Mouse (Mus musculus) midbrain, embryonic 11.5 days (tissue): Measurements from ENCODE around the gene Cnnm2. TPM values are rescaled to one million over a fixed set of nuclear protein-coding genes. Genes with fewer than 3 reads are reported as not detected.

Experiments
- ATAC-seq: fragments of 200-750 bp; cut with Nextera tagmentation; 2 replicates; pipeline ENCODE4 v1.8.0; 2017; ENCODE audit warnings: moderate TSS enrichment, moderate library complexity; ENCODE audit not compliant: low FRiP score
- DNase-seq: peaks from one replicate; pipeline ENCODE4 v3.0.0; 2015; ENCODE audit warnings: low spot score; ENCODE audit errors: missing footprints
- H3K27ac ChIP-seq: fragments of 300-500 bp; sonication (generic); 2 replicates; pipeline ENCODE4 v1.5.1; 2014; ENCODE audit warnings: low read depth, low read length
- H3K27me3 ChIP-seq: fragments of 300-500 bp; sonication (generic); 2 replicates; pipeline ENCODE4 v1.6.1; 2014; ENCODE audit warnings: mild to moderate bottlenecking, low read length, moderate library complexity, mixed read lengths; ENCODE audit not compliant: control insufficient read depth, insufficient read depth
- H3K36me3 ChIP-seq: fragments of 300-500 bp; sonication (generic); 2 replicates; pipeline ENCODE4 v1.6.1; 2014; ENCODE audit warnings: mild to moderate bottlenecking, low read length, moderate library complexity, mixed read lengths; ENCODE audit not compliant: control insufficient read depth, insufficient read depth
- H3K4me1 ChIP-seq: fragments of 300-500 bp; sonication (generic); 2 replicates; pipeline ENCODE4 v1.6.1; 2014; ENCODE audit warnings: low read length; ENCODE audit not compliant: control insufficient read depth, insufficient read depth
- H3K4me2 ChIP-seq: fragments of 300-500 bp; sonication (generic); 2 replicates; pipeline ENCODE4 v1.6.1; 2014; ENCODE audit warnings: mild to moderate bottlenecking, moderate library complexity
- H3K4me3 ChIP-seq: fragments of 300-500 bp; sonication (generic); 2 replicates; pipeline ENCODE4 v1.5.1; 2014; ENCODE audit warnings: low read depth, low read length
- H3K9ac ChIP-seq: fragments of 300-500 bp; sonication (generic); 2 replicates; pipeline ENCODE4 v1.6.1; 2014; ENCODE audit warnings: low read length
- H3K9me3 ChIP-seq: fragments of 300-500 bp; sonication (generic); 2 replicates; pipeline ENCODE4 v1.6.1; 2016; ENCODE audit warnings: low read length; ENCODE audit not compliant: control insufficient read depth
- WGBS: fragments of 180-500 bp; shearing (Covaris S2); extraction: QIAGEN DNeasy Blood & Tissue Kit; methylation state at CpG from one replicate; pipeline ENCODE4 v1.1.7; 2014; 5-methylcytosine and 5-hydroxymethylcytosine counted together
- polyA plus RNA-seq: library from polyadenylated mRNA; unstranded; fragments of >200 nt; fragmentation: Nextera tagmentation; extraction: Ambion mirVana; gene quantifications from 2 replicates; pipeline ENCODE4 v1.2.1, GENCODE M21; 2014

The Cnnm2 gene
- polyA plus RNA-seq, 1 experiment from 2014 or later: 4.5 TPM

- no peak overlapping the region for H3K4me2 ChIP-seq
- no peaks in the 10 kb centered on the region for H3K36me3 ChIP-seq
- no peak for ATAC-seq
- H3K4me3 ChIP-seq: no peak overlapping the region
- no peak for DNase-seq
- H3K27me3 ChIP-seq: no peaks in the 10 kb centered on the region
- 67% methylated on average over 9 of the region's 9 CpGs for WGBS
- H3K9ac ChIP-seq: no peak overlapping the region
- H3K27ac ChIP-seq: no peak overlapping the region
- H3K9me3 ChIP-seq: no peaks in the 10 kb centered on the region
- H3K4me1 ChIP-seq: peaks cover 11% of the 10 kb centered on the region
Observed at GRCm38 (mm10) chr19:46857277-46857989, 96.0 kb downstream of the Cnnm2 start.

- Histone ChIP-seq H3K9me3 (no peaks in the 10 kb centered on the region), H3K27ac (no peak overlapping the region), H3K4me3 (no peak overlapping the region), H3K9ac (no peak overlapping the region), H3K36me3 (no peaks in the 10 kb centered on the region), H3K4me2 (no peak overlapping the region), H3K27me3 (no peaks in the 10 kb centered on the region), H3K4me1 (peaks cover 11% of the 10 kb centered on the region)
- DNase-seq (no peak), ATAC-seq (no peak)
- 87% methylated on average over 7 of the region's 7 CpGs for WGBS
Observed at GRCm38 (mm10) chr19:46858200-46858599, 96.8 kb downstream of the Cnnm2 start.

DNA sequence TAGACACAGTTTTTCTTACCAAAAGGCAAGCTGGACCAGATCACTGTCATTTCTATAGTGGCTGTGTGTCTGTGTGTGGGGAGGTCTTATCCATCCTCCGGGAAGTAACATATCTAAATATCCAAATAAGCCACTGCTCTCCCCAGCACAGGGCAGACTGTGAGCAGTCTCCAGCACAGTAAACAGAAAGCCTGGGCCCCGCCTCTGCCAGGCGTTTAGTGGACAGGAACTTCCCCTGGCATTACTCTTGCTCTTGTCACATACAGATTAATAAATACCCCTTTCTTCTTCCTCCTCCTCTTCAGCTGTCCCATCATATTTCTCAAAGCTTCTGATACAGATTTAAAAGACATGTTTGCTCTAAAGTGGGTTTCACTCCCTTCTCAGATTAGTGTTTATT, 101.2 kb downstream of the Cnnm2 start:
- Histone ChIP-seq H3K4me3 (no peak overlapping the region), H3K4me2 (no peak overlapping the region), H3K27ac (no peak overlapping the region), H3K4me1 (no peaks in the 10 kb centered on the region), H3K9me3 (no peaks in the 10 kb centered on the region), H3K9ac (no peak overlapping the region), H3K27me3 (no peaks in the 10 kb centered on the region), H3K36me3 (no peaks in the 10 kb centered on the region)
- ATAC-seq (no peak), DNase-seq (no peak)
- 63% methylated on average over 3 of the region's 3 CpGs for WGBS

DNA sequence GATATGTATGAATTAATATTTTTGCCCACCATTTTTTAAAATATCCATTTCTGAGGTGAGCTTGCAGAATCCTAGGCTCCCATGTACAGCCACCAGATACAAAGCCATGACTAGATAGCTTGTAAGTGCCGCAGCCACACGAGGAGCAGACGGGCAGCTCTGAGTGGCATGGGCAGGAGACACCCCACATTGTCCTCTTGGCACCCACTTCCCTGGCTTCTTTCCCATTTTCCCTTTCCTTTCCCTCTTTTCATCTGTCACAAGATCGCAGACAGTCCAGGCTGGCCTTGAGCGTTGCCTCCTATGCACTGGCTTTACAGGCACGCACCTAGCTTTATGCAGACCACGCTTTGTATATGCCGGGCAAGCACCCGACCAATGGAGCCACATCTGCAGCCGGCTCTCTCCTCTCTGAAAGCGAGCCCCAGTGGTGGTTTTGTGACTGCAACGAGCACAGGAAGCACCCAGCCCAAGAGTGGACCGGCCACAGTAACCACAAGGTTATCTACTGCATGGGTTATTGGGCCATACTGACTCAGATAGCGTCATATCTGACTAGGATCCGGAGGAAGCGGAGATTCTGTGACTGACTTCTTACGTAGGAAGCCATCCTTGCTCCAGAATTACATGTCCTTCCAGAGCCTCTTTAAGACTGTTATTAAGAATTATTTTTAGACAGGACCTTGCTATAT, 102.0 kb downstream of the Cnnm2 start:
- H3K4me2 ChIP-seq: no peak overlapping the region
- H3K4me1 ChIP-seq: no peaks in the 10 kb centered on the region
- no peak overlapping the region for H3K9ac ChIP-seq
- no peaks in the 10 kb centered on the region for H3K36me3 ChIP-seq
- H3K4me3 ChIP-seq: no peak overlapping the region
- H3K27ac ChIP-seq: no peak overlapping the region
- no peaks in the 10 kb centered on the region for H3K9me3 ChIP-seq
- H3K27me3 ChIP-seq: no peaks in the 10 kb centered on the region
- WGBS: 86% methylated on average over 17 of the region's 17 CpGs
- ATAC-seq: no peak
- DNase-seq: no peak

DNA sequence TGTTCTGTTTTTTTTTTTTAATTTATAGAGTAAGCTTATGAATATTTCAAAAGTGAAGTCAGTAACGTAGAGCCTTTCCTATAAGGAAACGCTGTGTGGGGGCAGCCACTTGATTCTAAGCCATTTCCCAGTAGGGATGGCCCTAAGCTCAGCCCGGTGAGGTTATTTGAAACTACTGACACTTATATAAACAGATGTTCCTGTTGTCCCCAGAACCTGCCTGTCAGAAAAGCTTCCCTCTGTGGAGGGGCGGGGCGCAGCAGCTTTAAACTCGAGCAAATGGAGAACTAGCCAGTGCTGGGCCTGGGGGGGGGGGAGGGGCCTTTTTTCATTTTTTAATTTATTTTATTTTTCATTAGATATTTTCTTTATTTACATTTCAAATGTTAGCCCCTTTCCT, 102.7 kb downstream of the Cnnm2 start:
- no peak overlapping the region for H3K4me2 ChIP-seq
- DNase-seq (no peak), ATAC-seq (no peak)
- no peaks in the 10 kb centered on the region for H3K27me3 ChIP-seq
- H3K27ac ChIP-seq: no peak overlapping the region
- no peaks in the 10 kb centered on the region for H3K36me3 ChIP-seq
- H3K4me3 ChIP-seq: no peak overlapping the region
- no peak overlapping the region for H3K9ac ChIP-seq
- 56% methylated on average over 6 of the region's 6 CpGs for WGBS
- no peaks in the 10 kb centered on the region for H3K9me3 ChIP-seq
- H3K4me1 ChIP-seq: no peaks in the 10 kb centered on the region

DNA sequence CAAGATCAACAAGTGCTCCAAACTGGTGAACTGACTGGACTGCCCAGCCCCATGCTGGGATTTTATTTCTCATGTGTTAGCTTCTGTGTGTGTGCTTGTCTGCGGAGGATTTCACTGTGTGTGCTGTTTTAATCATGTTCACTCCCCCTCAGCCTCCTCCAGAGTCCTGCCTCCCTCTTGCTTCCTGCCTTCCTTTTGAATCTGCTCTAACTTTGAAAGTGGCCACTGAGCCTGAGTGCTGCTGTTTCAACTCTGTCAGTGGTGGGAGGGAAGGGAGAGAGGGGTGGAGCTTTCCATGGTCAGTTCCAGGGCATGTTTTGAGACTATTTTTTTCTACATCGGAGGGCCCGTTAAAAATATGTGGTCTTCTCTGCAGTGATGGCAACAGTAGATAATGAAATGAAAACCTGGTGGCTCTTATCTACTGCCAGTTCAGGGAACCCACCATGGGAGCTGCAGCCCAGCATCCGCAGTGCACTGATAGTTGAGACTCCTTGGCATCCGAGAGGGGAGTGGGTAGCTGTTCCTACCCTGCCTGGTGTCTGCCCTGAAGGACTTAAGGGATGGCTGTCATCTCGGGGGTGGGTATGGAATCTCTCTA, 103.4 kb downstream of the Cnnm2 start:
- no peak overlapping the region for H3K4me2 ChIP-seq
- 72% methylated on average over 6 of the region's 6 CpGs for WGBS
- ATAC-seq: no peak
- no peak overlapping the region for H3K9ac ChIP-seq
- no peak overlapping the region for H3K4me3 ChIP-seq
- no peaks in the 10 kb centered on the region for H3K36me3 ChIP-seq
- no peak overlapping the region for H3K27ac ChIP-seq
- no peak for DNase-seq
- no peaks in the 10 kb centered on the region for H3K4me1 ChIP-seq
- H3K27me3 ChIP-seq: no peaks in the 10 kb centered on the region
- no peaks in the 10 kb centered on the region for H3K9me3 ChIP-seq

DNA sequence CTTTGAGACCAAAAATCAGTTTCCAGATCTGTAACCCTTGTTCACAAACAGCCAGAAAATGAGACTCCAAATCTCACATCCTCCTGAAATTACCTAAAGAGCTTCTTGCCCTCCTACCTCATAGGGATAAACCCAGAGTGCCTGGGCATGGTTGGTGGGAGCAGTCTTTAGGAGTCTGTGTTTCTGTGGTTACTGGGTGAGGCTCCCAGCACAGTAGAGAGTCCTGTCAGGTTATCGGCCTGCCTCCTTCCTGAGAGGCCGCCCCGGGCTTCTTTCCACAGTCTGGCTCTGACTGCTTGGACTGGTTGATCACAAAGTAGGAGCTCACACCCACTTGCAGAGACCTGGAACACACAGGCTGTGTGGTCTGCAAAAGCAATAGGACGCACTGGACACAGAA, 104.0 kb downstream of the Cnnm2 start:
- no peak overlapping the region for H3K9ac ChIP-seq
- H3K27me3 ChIP-seq: no peaks in the 10 kb centered on the region
- DNase-seq: no peak
- no peaks in the 10 kb centered on the region for H3K4me1 ChIP-seq
- ATAC-seq: no peak
- H3K4me3 ChIP-seq: no peak overlapping the region
- H3K27ac ChIP-seq: no peak overlapping the region
- no peaks in the 10 kb centered on the region for H3K9me3 ChIP-seq
- no peaks in the 10 kb centered on the region for H3K36me3 ChIP-seq
- no peak overlapping the region for H3K4me2 ChIP-seq
- WGBS: 87% methylated on average over 4 of the region's 4 CpGs

GRCm38 (mm10) chr19:46869049-46869448, 107.7 kb downstream of the Cnnm2 start:
- Histone ChIP-seq H3K4me3 (no peak overlapping the region), H3K9ac (no peak overlapping the region), H3K27me3 (no peaks in the 10 kb centered on the region), H3K27ac (no peak overlapping the region), H3K4me1 (no peaks in the 10 kb centered on the region), H3K4me2 (no peak overlapping the region), H3K9me3 (no peaks in the 10 kb centered on the region), H3K36me3 (no peaks in the 10 kb centered on the region)
- ATAC-seq: no peak
- 57% methylated on average over 11 of the region's 11 CpGs for WGBS
- no peak for DNase-seq

GRCm38 (mm10) chr19:46869526-46869925, 108.1 kb downstream of the Cnnm2 start:
- Histone ChIP-seq H3K4me1 (no peaks in the 10 kb centered on the region), H3K9me3 (no peaks in the 10 kb centered on the region), H3K9ac (no peak overlapping the region), H3K27me3 (no peaks in the 10 kb centered on the region), H3K27ac (no peak overlapping the region), H3K36me3 (no peaks in the 10 kb centered on the region), H3K4me2 (no peak overlapping the region), H3K4me3 (no peak overlapping the region)
- WGBS: 11% methylated on average over 6 of the region's 6 CpGs
- ATAC-seq (0 out of 2 replicates have a peak, but pooled peaks have one; percentile 44), DNase-seq (peak; percentile 95)
